Mouse (Mus musculus): ENCODE data around the gene Tnfsf13. TPM values are rescaled to one million over a fixed set of nuclear protein-coding genes. Genes with fewer than 3 reads are reported as not detected.
"Not testable (repeated sequence)": the region's sequence is repeated elsewhere in the genome, so short reads cannot be mapped to it uniquely, and the experiment has no call there.

Tnfsf13 gene
- polyA plus RNA-seq (2012; rRNA removed), result 0.55 and 0.71 TPM in 2 replicates

DNA sequence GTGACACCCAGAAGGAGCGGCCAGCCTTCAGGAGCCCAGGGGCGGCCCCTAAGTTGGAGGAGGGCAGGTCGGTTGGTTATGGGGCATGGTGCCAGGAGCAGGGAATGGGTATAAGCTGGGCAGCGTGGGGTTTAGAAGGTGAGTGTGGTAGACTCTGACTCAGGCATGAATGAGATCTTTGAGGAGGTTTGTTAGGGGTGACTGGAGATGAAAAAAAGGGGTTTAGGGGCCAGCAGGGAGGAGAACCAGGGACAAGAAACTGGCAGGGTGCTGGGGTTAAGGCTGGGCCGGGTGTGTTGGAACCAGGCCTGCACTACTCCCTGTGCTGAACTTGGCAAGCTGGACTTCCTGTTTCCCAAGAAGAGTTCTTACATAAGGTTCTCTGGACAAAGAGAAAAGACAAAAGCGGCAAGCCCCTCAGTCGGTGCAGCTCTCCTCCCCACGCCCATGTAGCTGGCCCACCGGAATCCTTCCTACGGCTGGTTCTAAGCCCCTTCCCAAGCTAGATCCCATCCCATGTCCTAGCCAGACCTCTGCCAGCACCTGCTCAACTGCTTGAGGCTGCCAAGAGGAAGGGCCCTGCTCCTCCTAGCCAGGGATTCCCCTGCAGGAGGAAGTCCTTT, at the start of gene Tnfsf13:
TSS of gene Tnfsf13 (minus strand) at position 259 of the 623 bp plus-strand sequence.
- TF ChIP-seq CTCF (IDR thresholded peaks at IDR 0.05; ENCODE audit: borderline replicate concordance, extremely low read depth, insufficient read depth, insufficient read length) (no peak), POLR2A (IDR thresholded peaks at IDR 0.05; ENCODE audit: borderline replicate concordance, extremely low read depth, insufficient read depth, insufficient read length, poor library complexity, severe bottlenecking) (no peak)
- DNase-seq (ENCODE audit: low read depth), result peak; percentile 69

- 0 out of 2 replicates have a peak, but pooled peaks have one; percentile 3 for TF ChIP-seq CTCF (IDR thresholded peaks at IDR 0.05; ENCODE audit: borderline replicate concordance, extremely low read depth, insufficient read depth, insufficient read length)
- not testable (repeated sequence) for DNase-seq (ENCODE audit: low read depth)
These were observed 45.8 kb upstream of the Tnfsf13 start for GRCm38 (mm10) chr11:69731408-69731807.

- peak; percentile 72 for DNase-seq (ENCODE audit: low read depth)
- TF ChIP-seq CTCF (IDR thresholded peaks at IDR 0.05; ENCODE audit: borderline replicate concordance, extremely low read depth, insufficient read depth, insufficient read length) (peak; percentile 43; the same call in 1 of the 2 replicates), POLR2A (IDR thresholded peaks at IDR 0.05; ENCODE audit: borderline replicate concordance, extremely low read depth, insufficient read depth, insufficient read length, poor library complexity, severe bottlenecking) (no peak)
These were observed 43.5 kb upstream of the Tnfsf13 start for GRCm38 (mm10) chr11:69729063-69729462.

- no peak for TF ChIP-seq POLR2A (IDR thresholded peaks at IDR 0.05; ENCODE audit: borderline replicate concordance, extremely low read depth, insufficient read depth, insufficient read length, poor library complexity, severe bottlenecking)
- no peak for TF ChIP-seq CTCF (IDR thresholded peaks at IDR 0.05; ENCODE audit: borderline replicate concordance, extremely low read depth, insufficient read depth, insufficient read length)
- no peak for DNase-seq (ENCODE audit: low read depth)
These were observed 40.4 kb upstream of the Tnfsf13 start for GRCm38 (mm10) chr11:69725951-69726350.

DNA sequence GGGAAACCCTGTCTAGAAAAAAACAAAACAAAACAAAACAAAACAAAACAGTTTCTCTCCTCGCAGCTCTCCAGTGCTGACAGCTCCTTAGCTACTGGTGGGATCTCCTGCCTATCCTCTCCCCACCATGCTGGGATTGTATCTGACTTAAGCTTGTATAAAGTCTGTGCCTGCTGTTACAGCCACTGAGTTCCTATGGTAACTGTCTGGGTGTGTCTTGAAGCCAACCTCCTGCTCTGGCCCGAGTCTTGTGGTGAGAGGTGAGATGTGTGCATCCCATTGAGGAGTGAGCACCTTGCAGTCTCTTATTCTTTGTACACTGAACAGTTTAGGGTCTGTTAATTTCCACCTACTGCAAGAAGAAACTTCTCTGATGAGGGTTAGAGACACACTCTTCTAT, 37.5 kb upstream of the Tnfsf13 start:
- TF ChIP-seq CTCF (IDR thresholded peaks at IDR 0.05; ENCODE audit: borderline replicate concordance, extremely low read depth, insufficient read depth, insufficient read length) (no peak), POLR2A (IDR thresholded peaks at IDR 0.05; ENCODE audit: borderline replicate concordance, extremely low read depth, insufficient read depth, insufficient read length, poor library complexity, severe bottlenecking) (no peak)
- no peak for DNase-seq (ENCODE audit: low read depth)

DNA sequence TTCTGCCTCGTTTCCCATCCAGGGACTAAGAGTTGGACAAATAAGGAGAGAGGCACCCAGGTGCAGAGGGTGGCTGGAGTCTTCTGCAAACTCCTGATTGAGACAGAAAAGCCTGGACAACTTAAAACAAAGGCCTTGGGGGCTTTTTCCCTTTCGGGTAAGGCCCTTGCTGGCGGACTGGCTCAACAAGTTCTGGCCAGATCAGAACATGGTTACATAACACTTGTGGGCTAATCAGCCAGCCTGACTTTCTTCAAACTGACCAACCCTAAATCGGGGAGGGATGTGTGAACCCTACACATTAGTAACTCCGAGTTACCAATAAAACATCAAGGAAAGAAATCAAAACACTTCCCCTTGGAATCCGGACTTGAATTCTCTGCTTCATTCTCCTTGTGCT, 35.3 kb upstream of the Tnfsf13 start:
- no peak for DNase-seq (ENCODE audit: low read depth)
- TF ChIP-seq CTCF (IDR thresholded peaks at IDR 0.05; ENCODE audit: borderline replicate concordance, extremely low read depth, insufficient read depth, insufficient read length) (no peak), POLR2A (IDR thresholded peaks at IDR 0.05; ENCODE audit: borderline replicate concordance, extremely low read depth, insufficient read depth, insufficient read length, poor library complexity, severe bottlenecking) (no peak)

DNA sequence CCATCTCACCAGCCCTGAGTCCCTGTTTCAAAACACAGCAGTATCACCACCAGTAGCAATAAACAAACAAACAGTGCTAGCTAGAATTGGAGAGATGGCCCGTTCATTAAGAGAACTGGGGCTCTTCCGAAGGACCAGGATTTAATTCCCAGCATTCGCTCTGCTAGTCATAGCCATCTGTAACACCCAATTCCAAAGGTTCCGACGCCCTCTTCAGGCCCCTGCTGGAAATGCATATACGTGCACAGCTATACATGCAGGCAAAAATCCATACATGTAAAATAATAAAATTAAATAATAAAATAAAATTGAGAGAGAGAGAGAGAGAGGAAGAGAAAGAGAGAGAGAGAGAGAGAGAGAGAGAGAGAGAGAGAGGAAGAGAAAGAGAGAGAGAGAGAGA, 33.8 kb upstream of the Tnfsf13 start:
- no peak for DNase-seq (ENCODE audit: low read depth)
- no peak for TF ChIP-seq POLR2A (IDR thresholded peaks at IDR 0.05; ENCODE audit: borderline replicate concordance, extremely low read depth, insufficient read depth, insufficient read length, poor library complexity, severe bottlenecking)
- TF ChIP-seq CTCF (IDR thresholded peaks at IDR 0.05; ENCODE audit: borderline replicate concordance, extremely low read depth, insufficient read depth, insufficient read length), result 0 out of 2 replicates have a peak, but pooled peaks have one; percentile 2

DNA sequence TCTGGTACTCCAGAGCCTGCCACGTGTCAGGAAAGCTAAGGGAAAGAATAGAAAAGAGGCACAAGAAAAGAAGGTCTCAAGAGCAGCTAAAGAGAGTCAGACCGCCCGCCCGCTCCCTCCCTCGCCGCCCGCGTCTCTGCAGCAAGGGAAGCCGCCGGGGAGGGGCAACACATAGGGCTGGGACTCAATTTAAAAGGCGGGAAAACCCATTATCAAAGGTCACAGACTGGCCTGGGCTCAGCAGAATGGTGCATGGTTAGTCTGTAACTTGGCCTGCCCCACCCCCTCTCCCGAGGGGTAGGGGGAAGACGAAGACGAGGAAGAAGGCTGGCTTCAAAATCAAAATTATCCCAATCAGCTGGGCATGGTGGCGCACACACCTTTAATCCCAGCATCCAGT, 33.1 kb upstream of the Tnfsf13 start:
- DNase-seq (ENCODE audit: low read depth), result peak; percentile 11
- TF ChIP-seq CTCF (IDR thresholded peaks at IDR 0.05; ENCODE audit: borderline replicate concordance, extremely low read depth, insufficient read depth, insufficient read length) (no peak), POLR2A (IDR thresholded peaks at IDR 0.05; ENCODE audit: borderline replicate concordance, extremely low read depth, insufficient read depth, insufficient read length, poor library complexity, severe bottlenecking) (no peak)

DNA sequence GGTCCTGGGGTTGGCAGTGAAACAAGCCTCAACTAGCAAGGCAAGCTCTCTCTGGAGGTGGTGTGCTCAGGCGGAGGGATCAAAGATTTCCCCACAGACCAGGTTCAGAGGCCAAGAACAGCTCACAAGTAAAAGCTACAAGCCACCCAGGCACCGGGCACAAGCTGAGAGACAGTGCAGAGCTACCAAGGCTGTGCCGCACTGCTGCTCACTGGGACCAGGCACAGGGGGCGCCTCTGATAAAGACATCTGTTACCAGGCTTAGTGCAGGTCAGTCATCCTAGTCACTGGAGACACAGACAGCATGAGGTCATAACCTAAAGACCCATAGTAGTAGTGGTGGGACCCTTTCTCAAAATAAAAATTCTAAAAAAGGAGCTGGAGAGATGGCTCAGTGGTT, 31.4 kb upstream of the Tnfsf13 start:
- TF ChIP-seq POLR2A (IDR thresholded peaks at IDR 0.05; ENCODE audit: borderline replicate concordance, extremely low read depth, insufficient read depth, insufficient read length, poor library complexity, severe bottlenecking), result no peak
- no peak for TF ChIP-seq CTCF (IDR thresholded peaks at IDR 0.05; ENCODE audit: borderline replicate concordance, extremely low read depth, insufficient read depth, insufficient read length)
- DNase-seq (ENCODE audit: low read depth), result no peak

DNA sequence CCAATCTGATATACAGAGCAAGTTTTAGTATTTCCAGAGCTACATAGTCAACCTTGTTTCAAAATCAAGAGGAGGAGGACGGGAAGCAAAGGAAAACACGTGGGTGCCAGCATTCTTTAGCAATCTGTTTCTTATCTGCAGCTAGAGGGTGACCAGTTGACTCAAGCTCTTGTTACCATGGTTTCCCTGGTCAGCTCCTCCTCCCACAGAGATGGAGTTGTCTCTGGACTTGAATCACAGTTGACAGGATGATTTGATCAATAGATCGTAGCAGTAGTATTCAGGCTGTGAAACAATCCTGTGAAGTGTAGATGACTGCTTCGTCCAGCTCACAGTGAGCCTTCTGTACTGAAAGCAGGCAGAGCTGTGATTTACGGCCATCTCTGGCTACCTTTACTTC, 30.3 kb upstream of the Tnfsf13 start:
- no peak for TF ChIP-seq POLR2A (IDR thresholded peaks at IDR 0.05; ENCODE audit: borderline replicate concordance, extremely low read depth, insufficient read depth, insufficient read length, poor library complexity, severe bottlenecking)
- TF ChIP-seq CTCF (IDR thresholded peaks at IDR 0.05; ENCODE audit: borderline replicate concordance, extremely low read depth, insufficient read depth, insufficient read length), result no peak
- DNase-seq (ENCODE audit: low read depth), result peak; percentile 23

DNA sequence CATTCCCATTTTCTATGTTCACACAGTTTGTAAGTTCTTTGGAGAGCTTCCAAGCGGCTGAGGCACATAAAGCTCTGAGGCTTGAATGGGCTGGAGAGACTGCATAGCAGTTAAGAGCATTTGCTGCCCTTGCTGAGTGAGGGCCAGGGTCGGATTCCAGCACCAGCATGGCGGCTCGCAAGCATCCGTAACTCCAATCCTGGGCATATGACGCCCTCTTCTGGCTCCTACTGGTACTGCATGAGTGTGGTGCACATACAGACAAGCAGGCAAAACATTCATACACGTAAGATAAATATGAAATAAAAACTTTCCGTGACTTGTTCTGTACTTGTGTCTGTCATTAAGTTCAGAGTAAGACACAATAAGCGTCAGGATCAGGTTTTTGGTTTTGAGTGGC, 29.9 kb upstream of the Tnfsf13 start:
- TF ChIP-seq CTCF (IDR thresholded peaks at IDR 0.05; ENCODE audit: borderline replicate concordance, extremely low read depth, insufficient read depth, insufficient read length) (peak; percentile 44; the same call in 1 of the 2 replicates), POLR2A (IDR thresholded peaks at IDR 0.05; ENCODE audit: borderline replicate concordance, extremely low read depth, insufficient read depth, insufficient read length, poor library complexity, severe bottlenecking) (no peak)

GRCm38 (mm10) chr11:69714636-69715329, 29.2 kb upstream of the Tnfsf13 start:
- DNase-seq (ENCODE audit: low read depth), result no peak
- TF ChIP-seq POLR2A (IDR thresholded peaks at IDR 0.05; ENCODE audit: borderline replicate concordance, extremely low read depth, insufficient read depth, insufficient read length, poor library complexity, severe bottlenecking), result no peak
- no peak for TF ChIP-seq CTCF (IDR thresholded peaks at IDR 0.05; ENCODE audit: borderline replicate concordance, extremely low read depth, insufficient read depth, insufficient read length)

More for the DNA sequence above, 29.9 kb upstream of the Tnfsf13 start:
- DNase-seq (ENCODE audit: low read depth), result peak; percentile 19
